Mouse (Mus musculus): Measurements from ENCODE around the gene Rnh1.

Gene Rnh1

GRCm38 (mm10) chr7:141205504-141205903 lies 32.8 kb upstream of the Rnh1 start:
- DNase-seq (ENCODE audit: low read depth, low spot score), result no peak

GRCm38 (mm10) chr7:141204546-141204945 lies 31.9 kb upstream of the Rnh1 start:
- no peak for DNase-seq (ENCODE audit: low read depth, low spot score)

GRCm38 (mm10) chr7:141198121-141198520 lies 25.5 kb upstream of the Rnh1 start:
- no peak for DNase-seq (ENCODE audit: low read depth, low spot score)

- DNase-seq (ENCODE audit: low read depth, low spot score), result no peak
These were observed 24.1 kb upstream of the Rnh1 start for GRCm38 (mm10) chr7:141196619-141197282.

GRCm38 (mm10) chr7:141195754-141196153 lies 23.1 kb upstream of the Rnh1 start:
- DNase-seq (ENCODE audit: low read depth, low spot score), result no peak

GRCm38 (mm10) chr7:141194830-141195229 lies 22.2 kb upstream of the Rnh1 start:
- peak; percentile 90 for DNase-seq (ENCODE audit: low read depth, low spot score)

GRCm38 (mm10) chr7:141194409-141194808 lies 21.8 kb upstream of the Rnh1 start:
- DNase-seq (ENCODE audit: low read depth, low spot score), result no peak

- peak; percentile 94 for DNase-seq (ENCODE audit: low read depth, low spot score)
These were observed 21.3 kb upstream of the Rnh1 start, which contains the start of the genes Hras and Lrrc56 for GRCm38 (mm10) chr7:141193948-141194347. TSS of gene Hras (minus strand) at chr7:141194005. TSS of gene Lrrc56 (plus strand) at chr7:141194157.

GRCm38 (mm10) chr7:141193348-141193856 lies 20.7 kb upstream of the Rnh1 start:
- DNase-seq (ENCODE audit: low read depth, low spot score), result peak; percentile 29

- no peak for DNase-seq (ENCODE audit: low read depth, low spot score)
These were observed 20.2 kb upstream of the Rnh1 start for GRCm38 (mm10) chr7:141192776-141193347.

GRCm38 (mm10) chr7:141191796-141192685 lies 19.4 kb upstream of the Rnh1 start:
- no peak for DNase-seq (ENCODE audit: low read depth, low spot score)

- DNase-seq (ENCODE audit: low read depth, low spot score), result no peak
These were observed 18.4 kb upstream of the Rnh1 start for GRCm38 (mm10) chr7:141191036-141191435.

- DNase-seq (ENCODE audit: low read depth, low spot score), result no peak
These were observed 17.6 kb upstream of the Rnh1 start for GRCm38 (mm10) chr7:141190220-141190619.

GRCm38 (mm10) chr7:141188733-141189132 lies 16.1 kb upstream of the Rnh1 start:
- no peak for DNase-seq (ENCODE audit: low read depth, low spot score)

- no peak for DNase-seq (ENCODE audit: low read depth, low spot score)
These were observed 15.5 kb upstream of the Rnh1 start for GRCm38 (mm10) chr7:141188194-141188593.

GRCm38 (mm10) chr7:141176173-141176572 lies 3.5 kb upstream of the Rnh1 start:
- DNase-seq (ENCODE audit: low read depth, low spot score), result peak; percentile 93

GRCm38 (mm10) chr7:141175068-141175467 lies 2.4 kb upstream of the Rnh1 start:
- DNase-seq (ENCODE audit: low read depth, low spot score), result peak; percentile 10

- no peak for DNase-seq (ENCODE audit: low read depth, low spot score)
These were observed 730 bp upstream of the Rnh1 start for GRCm38 (mm10) chr7:141173323-141173850.

GRCm38 (mm10) chr7:141169866-141170265 lies 2.8 kb downstream of the Rnh1 start:
- no peak for DNase-seq (ENCODE audit: low read depth, low spot score)

GRCm38 (mm10) chr7:141169300-141169699 lies 3.4 kb downstream of the Rnh1 start:
- DNase-seq (ENCODE audit: low read depth, low spot score), result peak; percentile 28

GRCm38 (mm10) chr7:141168518-141168953 lies 4.1 kb downstream of the Rnh1 start:
- peak; percentile 95 for DNase-seq (ENCODE audit: low read depth, low spot score)
